Mouse (Mus musculus) bone marrow macrophage, adult 2 months (primary cell): ENCODE measurements around the gene Tmbim1.
A peak's percentile ranks its signal among the peaks of the same experiment; 100 is the strongest.

Experiments
- CTCF ChIP-seq: IDR thresholded peaks from 2 replicates; pipeline ENCODE4 v1.5.1; 2012; ENCODE audit warnings: low read depth, mild to moderate bottlenecking, low read length, moderate library complexity
- POLR2A ChIP-seq: IDR thresholded peaks from 2 replicates; pipeline ENCODE4 v1.6.1; 2012; ENCODE audit warnings: mild to moderate bottlenecking, low read depth, low read length, borderline replicate concordance

DNA sequence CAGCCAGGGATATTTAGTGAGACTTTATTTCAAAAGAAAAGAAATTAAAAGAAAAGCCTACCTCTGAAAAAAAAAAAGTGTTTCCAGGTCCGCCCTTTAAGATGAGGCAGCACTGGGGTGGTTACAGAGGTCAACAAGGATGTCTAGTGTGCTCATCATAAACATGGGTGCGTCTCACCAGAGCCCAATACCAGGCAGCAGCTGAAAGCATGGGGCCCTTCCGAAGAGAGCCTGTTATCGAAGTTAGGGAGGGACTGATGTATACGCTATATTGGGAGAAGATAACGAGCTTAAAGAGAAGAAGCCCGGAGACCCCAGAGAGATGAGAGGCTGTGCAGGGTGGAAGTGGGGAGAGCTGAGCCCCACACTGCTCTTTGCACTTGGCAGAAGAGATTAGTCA, 66.3 kb downstream of the Tmbim1 start:
- TF ChIP-seq POLR2A (no peak), CTCF (peak; percentile 18; the same call in 1 of the 2 replicates)
